Mouse (Mus musculus) right cerebral cortex, postnatal 25 days (tissue): ENCODE measurements around the gene Slc38a1.

Experiments
- DNase-seq: peaks from one replicate; pipeline ENCODE4 v3.0.0; 2022

Slc38a1 gene

DNA sequence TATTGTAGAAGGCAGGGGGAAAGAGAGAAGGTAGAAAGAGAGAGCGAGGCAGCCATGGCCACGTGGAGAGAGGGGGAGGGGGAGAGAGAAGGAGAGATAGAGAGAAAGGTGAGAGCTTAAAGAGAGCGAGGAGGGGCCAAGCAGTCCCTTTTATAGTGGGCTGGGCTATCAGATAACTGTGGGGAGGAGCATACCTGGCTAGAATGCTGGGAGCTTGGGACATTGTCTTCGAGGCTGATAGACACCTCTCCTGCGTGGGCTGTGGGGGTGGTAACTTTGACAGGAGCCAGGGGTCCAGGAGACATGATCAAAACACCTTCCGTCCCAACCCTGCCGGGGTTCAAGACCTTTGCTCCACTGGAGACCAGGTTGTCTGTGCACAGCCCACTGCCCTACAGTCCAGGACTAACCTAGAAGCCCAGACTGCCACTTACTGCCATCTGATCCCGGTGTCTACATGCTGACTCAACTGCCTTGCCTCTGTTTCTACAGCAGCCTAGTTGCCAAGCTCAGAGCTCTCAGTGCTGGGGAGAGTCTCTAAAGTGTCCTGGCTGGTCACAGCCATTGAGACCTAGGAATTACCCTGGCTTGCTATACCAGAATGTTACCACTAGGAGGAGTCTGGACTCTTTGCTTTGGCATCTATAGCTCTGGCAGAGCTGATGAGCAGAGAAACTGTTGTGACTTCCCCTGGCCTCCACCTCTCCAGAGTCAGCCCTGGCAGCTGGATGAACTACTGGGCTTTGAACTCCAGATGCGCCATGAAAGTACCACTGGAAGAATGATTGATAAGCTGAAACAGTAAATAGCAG lies 90.9 kb downstream of the Slc38a1 start:
- DNase-seq, result no peak

DNA sequence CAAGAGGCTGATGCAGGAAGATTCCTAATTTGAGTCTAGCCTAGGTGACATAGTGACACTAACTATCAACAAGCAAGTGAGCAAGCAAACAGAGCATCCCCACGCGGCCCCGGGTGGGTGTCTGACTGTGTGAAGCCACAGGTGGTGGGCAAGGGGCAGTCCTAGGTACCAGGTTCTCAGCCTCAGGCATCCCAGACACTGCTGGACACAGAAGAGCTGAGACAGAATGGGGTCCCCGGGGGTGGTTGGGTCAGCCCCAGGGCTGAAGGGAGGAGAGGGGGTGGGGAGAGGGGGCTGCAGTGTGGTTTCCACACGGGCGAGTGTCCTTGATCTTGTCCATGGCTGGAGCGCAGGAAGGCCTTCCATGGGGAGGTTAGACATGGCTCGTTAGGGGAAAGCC lies 91.6 kb downstream of the Slc38a1 start:
- no peak for DNase-seq

DNA sequence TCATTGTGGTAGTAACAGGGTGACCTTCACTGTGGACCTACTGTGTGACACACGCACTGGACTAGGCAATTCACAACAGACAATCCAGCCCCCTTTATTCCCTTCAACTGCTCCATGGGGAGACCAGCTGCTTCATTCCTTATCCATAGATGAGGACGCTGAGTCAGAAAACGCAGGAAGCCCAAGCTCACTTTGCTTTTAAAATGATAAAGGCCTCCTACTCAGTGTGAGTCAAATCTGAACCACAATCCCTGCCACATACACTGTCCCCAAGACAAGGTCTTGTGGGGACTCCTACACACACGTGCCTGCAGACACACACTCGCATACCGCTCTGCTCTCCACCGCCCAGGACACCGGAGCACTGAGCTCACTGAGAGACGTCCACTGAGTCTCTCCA lies 94.3 kb downstream of the Slc38a1 start:
- DNase-seq, result no peak

DNA sequence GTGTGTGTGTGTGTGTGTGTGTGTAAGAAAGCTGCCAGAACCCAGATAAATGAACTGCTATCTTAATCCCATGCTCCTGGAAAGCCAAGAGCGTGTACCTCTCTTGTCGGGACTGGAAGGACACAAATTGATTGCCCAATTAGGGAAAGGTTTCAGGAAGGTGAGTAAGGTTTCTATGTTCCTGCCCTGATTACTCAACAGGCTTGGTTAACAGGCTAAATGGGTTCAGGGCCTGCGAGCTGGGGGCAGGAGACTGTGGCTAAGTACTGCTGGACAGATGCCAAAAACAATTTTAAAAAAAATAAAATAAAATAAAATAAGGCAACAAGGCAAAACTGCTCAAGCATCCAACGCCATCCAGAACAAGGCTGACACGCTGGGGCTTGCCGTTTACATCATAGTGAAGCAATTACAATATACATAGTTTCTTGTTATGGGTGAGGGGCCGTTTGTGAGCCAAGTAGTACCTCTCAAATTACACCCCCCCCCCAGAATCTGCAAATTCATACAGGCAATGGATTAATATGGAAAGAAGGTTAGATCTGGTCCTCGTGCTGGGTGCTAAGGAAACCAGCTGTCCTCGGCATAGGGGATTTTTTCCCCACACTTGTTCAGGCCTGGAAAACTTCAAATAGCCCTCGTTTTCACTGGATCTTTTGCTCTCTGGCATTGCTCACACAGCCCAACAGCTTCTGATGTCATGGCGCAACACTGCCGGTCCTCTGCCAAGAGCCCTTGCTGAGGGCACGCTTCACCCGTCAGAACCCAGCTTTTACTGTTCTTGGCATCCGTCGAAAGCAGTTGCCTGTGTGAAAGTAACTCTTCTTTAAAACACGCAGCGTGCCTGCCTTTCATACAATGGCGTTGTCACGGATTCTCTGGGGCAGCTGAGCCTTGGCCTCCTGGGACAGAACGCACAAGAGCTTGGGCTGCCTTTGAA lies 95.2 kb downstream of the Slc38a1 start:
- DNase-seq, result peak; percentile 21

DNA sequence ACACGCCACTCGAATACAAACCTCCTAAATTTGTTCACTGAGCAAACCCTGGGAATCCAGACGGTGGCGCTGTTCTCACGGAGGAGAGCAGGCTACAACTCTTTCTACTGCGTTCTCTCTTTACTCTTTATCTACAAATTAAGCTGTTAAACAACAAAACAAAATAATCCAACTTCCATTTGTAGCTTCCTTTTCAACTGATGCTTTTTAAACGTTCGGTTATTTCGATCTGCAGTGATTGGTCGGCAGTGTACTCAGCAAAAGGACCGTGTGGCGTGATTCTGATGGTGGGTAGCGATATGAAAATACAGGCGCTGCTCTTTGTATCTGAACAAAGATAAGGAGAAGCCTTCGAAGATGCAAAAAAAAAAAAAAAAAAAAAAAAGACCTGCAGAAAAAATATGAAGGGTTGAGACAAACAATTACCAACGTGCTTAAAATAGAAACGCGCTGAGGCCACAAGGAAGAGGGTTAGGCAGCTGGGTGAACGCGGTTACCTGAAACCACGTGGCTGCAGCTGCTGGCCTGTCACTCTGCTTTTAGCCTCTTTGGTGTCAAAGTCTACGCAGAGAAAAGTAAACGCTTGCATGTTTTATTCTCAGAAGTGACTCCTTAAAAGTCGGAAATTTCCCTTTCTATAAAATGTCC lies 99.4 kb downstream of the Slc38a1 start:
- DNase-seq, result peak; percentile 47

DNA sequence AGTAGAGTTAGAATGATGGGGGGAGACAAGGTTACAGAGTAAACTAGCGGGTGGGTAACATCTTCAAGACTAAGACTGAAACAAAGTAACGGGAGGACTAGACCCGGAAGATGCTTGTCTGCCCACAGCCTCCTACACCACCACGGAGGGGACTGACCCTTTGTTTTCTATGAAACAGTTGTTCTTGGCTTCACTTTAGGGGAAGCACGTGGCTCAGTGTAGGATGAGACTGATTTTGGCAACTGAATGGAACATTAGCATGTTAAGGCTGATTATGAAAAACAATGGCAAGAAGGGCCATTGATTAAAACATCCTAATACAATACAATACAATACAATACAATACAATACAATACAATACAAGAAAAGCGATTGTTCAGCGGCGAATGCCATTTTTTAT lies 100.6 kb downstream of the Slc38a1 start:
- DNase-seq, result no peak

DNA sequence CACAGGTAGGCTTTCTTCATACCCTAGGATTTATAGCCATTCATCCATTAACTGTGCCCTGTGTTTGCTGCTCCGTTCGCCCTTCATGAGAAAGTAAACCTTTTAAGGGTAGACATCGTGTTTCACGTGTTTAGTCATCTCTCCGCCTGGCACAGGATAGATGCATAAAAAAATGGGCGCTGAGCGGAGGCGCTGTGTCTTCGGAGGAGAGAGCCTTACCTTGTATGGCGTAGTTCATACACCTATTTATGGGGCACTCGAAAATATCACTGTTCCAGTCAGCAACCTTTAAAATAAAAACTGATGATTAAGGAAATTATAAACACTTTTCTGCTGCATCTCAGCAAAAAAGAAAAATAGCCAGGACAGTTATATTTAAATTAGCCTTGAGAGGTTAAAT lies 105.4 kb downstream of the Slc38a1 start:
- DNase-seq, result no peak

DNA sequence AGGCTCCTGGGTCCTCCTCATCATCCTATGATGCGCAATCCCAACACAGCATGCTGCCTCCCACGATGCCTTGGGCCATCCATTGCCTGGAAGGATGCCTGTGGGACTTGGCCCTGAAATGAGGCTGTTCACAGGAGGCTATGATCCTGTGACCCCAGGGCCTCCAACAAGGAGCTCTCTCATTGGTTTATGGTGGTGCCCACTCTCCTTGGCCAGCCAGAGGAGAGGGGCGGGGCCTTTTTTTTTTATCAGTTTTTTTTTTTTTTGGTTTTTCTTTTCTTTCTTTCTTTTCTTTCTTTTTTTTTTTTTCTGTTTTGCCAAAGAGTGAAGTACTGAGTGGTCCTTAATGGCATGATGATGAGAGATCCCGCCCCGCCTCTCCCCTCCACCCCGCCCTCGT lies 106.3 kb downstream of the Slc38a1 start:
- DNase-seq, result no peak

DNA sequence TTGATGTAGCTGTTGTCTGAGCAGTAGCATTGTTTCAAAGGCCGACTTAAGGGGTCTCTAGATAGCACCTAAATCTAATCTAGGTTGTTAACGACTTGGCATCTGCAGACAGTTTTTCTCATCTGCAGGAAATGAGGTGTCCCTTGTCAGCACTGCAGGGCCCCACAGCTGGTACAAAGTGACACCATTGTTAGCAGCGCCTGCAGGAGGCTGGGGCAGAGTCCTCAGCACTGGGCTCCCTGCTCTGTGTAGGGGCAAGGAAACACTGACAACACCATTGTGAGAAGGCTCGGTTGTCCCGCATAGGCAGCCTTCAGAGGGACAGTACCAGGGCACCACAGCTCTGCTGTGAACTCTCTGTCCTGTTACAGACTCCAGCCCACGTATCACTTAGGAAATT lies 115.0 kb downstream of the Slc38a1 start:
- no peak for DNase-seq

DNA sequence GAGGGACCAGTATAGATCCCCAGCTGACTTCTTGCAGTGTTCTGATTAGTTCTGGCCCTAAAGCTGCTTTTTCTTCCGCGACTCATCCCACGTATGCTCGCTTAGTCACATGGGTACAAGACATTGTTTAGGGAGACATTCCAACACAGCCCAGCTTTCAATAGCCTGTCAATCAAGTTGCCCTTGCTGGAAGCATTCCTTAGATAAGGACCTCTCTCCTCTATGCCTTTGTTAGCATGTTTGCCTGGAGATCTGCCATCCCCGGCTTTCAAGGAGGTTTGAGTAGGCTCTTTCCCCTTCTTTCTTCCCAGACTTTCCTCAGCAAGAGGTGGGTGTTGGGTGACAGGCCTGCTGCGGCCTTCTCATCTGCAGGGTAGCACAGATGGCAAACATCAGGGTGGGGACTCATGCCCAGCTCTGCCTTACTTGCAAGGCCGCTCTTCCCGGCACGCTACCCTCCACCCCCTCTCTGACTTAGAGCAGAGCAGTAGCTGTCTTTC lies 118.4 kb downstream of the Slc38a1 start:
- peak; percentile 53 for DNase-seq
